Mouse (Mus musculus) frontal cortex, postnatal 14 days (tissue): ENCODE results near the gene Gm16513.
"Not testable (repeated sequence)": the region's sequence is repeated elsewhere in the genome, so short reads cannot be mapped to it uniquely, and the experiment has no call there.

Experiments
- DNase-seq, 2 experiments: peaks; one replicate each; pipeline ENCODE4 v3.0.0; 2022; ENCODE audit warnings: low spot score in 2 of 2

Gm16513 gene

DNA sequence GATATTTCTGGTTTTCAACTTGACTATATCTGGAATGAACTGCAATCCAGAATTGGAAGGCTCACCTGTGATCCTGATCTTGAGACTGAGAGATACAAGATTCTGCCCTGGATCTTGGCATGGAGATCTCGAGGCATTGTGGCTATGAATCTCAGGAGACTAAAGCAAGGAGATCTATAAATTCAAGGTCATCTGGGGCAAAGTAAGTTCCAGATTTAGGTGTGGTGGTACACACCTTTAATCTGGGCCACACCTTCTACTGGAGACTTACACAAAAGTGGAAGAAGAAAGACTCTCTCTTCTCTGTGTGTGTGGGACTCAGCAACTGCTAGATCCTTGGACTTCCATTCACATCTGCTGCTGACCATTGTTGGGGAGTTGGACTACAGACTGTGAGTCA is at the start of gene Gm16513:
Gene Gm16513 (plus strand): TSS at position 301 of the 400 bp plus-strand sequence.
- not testable (repeated sequence) for DNase-seq
